Mouse (Mus musculus) intestine, postnatal 0 days (tissue): ENCODE results near the gene Slc9a3r2. TPM values are rescaled to one million over a fixed set of nuclear protein-coding genes. Genes with fewer than 3 reads are reported as not detected.

ENCODE experiments used
- ATAC-seq: fragments of 200-750 bp; cut with Nextera tagmentation; 2 replicates; pipeline ENCODE4 v1.8.0; 2017; ENCODE audit warnings: mild to moderate bottlenecking, moderate TSS enrichment, moderate library complexity
- H3K27ac ChIP-seq: fragments of 300-500 bp; sonication (generic); 2 replicates; pipeline ENCODE4 v1.5.1; 2014; ENCODE audit warnings: mild to moderate bottlenecking, low read depth, low read length, moderate library complexity
- H3K27me3 ChIP-seq: fragments of 300-500 bp; sonication (generic); replicated peaks from 2 replicates; pipeline ENCODE4 v1.6.1; 2014; ENCODE audit warnings: low read length, mixed read lengths; ENCODE audit not compliant: control insufficient read depth, insufficient read depth
- H3K36me3 ChIP-seq: fragments of 300-500 bp; sonication (generic); 2 replicates; pipeline ENCODE4 v1.6.1; 2014; ENCODE audit warnings: mild to moderate bottlenecking, moderate library complexity; ENCODE audit not compliant: control insufficient read depth, insufficient read depth
- H3K4me1 ChIP-seq: fragments of 300-500 bp; sonication (generic); replicated peaks from 2 replicates; pipeline ENCODE4 v1.6.1; 2014; ENCODE audit warnings: antibody characterized with exemption, low read length, mixed read lengths; ENCODE audit not compliant: control insufficient read depth, insufficient read depth
- H3K4me2 ChIP-seq: fragments of 300-500 bp; sonication (generic); replicated peaks from 2 replicates; pipeline ENCODE4 v1.6.1; 2014; ENCODE audit warnings: low read depth, mild to moderate bottlenecking, moderate library complexity
- H3K4me3 ChIP-seq: fragments of 300-500 bp; sonication (generic); 2 replicates; pipeline ENCODE4 v1.5.1; 2014; ENCODE audit warnings: low read depth, low read length
- H3K9ac ChIP-seq: fragments of 300-500 bp; sonication (generic); 2 replicates; pipeline ENCODE4 v1.6.1; 2014; ENCODE audit warnings: mild to moderate bottlenecking, low read depth, low read length
- H3K9me3 ChIP-seq: fragments of 300-500 bp; sonication (generic); 2 replicates; pipeline ENCODE4 v1.6.1; 2016; ENCODE audit warnings: mixed run types; ENCODE audit not compliant: control insufficient read depth
- CTCF ChIP-seq: sonication (generic); IDR thresholded peaks from 2 replicates; pipeline ENCODE4 v1.5.1; 2016; ENCODE audit warnings: low read depth, mild to moderate bottlenecking, control low read depth, antibody characterized with exemption, moderate library complexity
- WGBS: fragments of 180-500 bp; shearing (Covaris S2); extraction: QIAGEN DNeasy Blood & Tissue Kit; methylation state at CpG from one replicate; pipeline ENCODE4 v1.1.7; 2014; 5-methylcytosine and 5-hydroxymethylcytosine counted together
- polyA plus RNA-seq: library from polyadenylated mRNA; unstranded; fragments of >200 nt; fragmentation: Nextera tagmentation; extraction: Ambion mirVana; gene quantifications from 2 replicates; pipeline ENCODE4 v1.2.1, GENCODE M21; 2015

Gene Slc9a3r2
- polyA plus RNA-seq, 1 experiment from 2014 or later = 26.5 TPM

GRCm38 (mm10) chr17:24633831-24634230 lies 16.3 kb downstream of the Slc9a3r2 start:
- H3K4me3 ChIP-seq = no peak overlapping the region
- WGBS = 98% methylated on average over 11 of the region's 11 CpGs
- no peaks in the 10 kb centered on the region for H3K9me3 ChIP-seq
- H3K4me1 ChIP-seq = no peaks in the 10 kb centered on the region
- H3K9ac ChIP-seq = no peak overlapping the region
- no peak overlapping the region for H3K27ac ChIP-seq
- TF ChIP-seq CTCF = no peak
- no peak overlapping the region for H3K4me2 ChIP-seq
- ATAC-seq = no peak
- no peaks in the 10 kb centered on the region for H3K27me3 ChIP-seq
- peaks cover 20% of the 10 kb centered on the region; the same call in 1 of the 2 replicates for H3K36me3 ChIP-seq

- Histone ChIP-seq H3K4me1 (no peaks in the 10 kb centered on the region), H3K9ac (peak overlapping the region; percentile 80), H3K27ac (peak overlapping the region; percentile 66), H3K36me3 (peaks cover 28% of the 10 kb centered on the region; the same call in 1 of the 2 replicates), H3K4me2 (peak overlapping the region; percentile 83), H3K9me3 (no peaks in the 10 kb centered on the region), H3K27me3 (no peaks in the 10 kb centered on the region), H3K4me3 (peak overlapping the region; percentile 65)
- 9% methylated on average over 22 of the region's 22 CpGs for WGBS
- peak; percentile 18; the same call in 1 of the 2 replicates for TF ChIP-seq CTCF
- peak; percentile 44 for ATAC-seq
Measured at GRCm38 (mm10) chr17:24632813-24633449, 17.2 kb downstream of the Slc9a3r2 start.

- Histone ChIP-seq H3K27ac (peak within 1 kb of the TSS; percentile 66), H3K36me3 (peaks cover 35% of the 10 kb centered on the region; the same call in 1 of the 2 replicates), H3K27me3 (no peaks in the 10 kb centered on the region), H3K4me3 (peak within 1 kb of the TSS; percentile 65), H3K9me3 (no peaks in the 10 kb centered on the region), H3K4me2 (peak within 1 kb of the TSS; percentile 83), H3K9ac (peak within 1 kb of the TSS; percentile 80), H3K4me1 (no peaks in the 10 kb centered on the region)
- ATAC-seq = peak; percentile 72
- no peak for TF ChIP-seq CTCF
- WGBS = 1% methylated on average over 51 of the region's 51 CpGs
Measured at GRCm38 (mm10) chr17:24632167-24632812, 17.8 kb downstream of the Slc9a3r2 start, which contains the start of the genes Tsc2 and Nthl1. Tsc2 (minus strand) TSS chr17:24632630. Nthl1 (plus strand) TSS chr17:24632680.

GRCm38 (mm10) chr17:24630072-24630471 lies 20.1 kb downstream of the Slc9a3r2 start:
- Histone ChIP-seq H3K4me2 (no peak overlapping the region), H3K9me3 (no peaks in the 10 kb centered on the region), H3K27ac (no peak overlapping the region), H3K36me3 (peaks cover 51% of the 10 kb centered on the region), H3K4me1 (no peaks in the 10 kb centered on the region), H3K27me3 (no peaks in the 10 kb centered on the region), H3K9ac (no peak overlapping the region), H3K4me3 (no peak overlapping the region)
- no peak for ATAC-seq
- 0 out of 2 replicates have a peak, but pooled peaks have one; percentile 9 for TF ChIP-seq CTCF
- 86% methylated on average over 14 of the region's 14 CpGs for WGBS

GRCm38 (mm10) chr17:24628646-24629045 lies 21.5 kb downstream of the Slc9a3r2 start:
- Histone ChIP-seq H3K4me3 (no peak overlapping the region), H3K4me2 (no peak overlapping the region), H3K27me3 (no peaks in the 10 kb centered on the region), H3K4me1 (no peaks in the 10 kb centered on the region), H3K9me3 (no peaks in the 10 kb centered on the region), H3K27ac (no peak overlapping the region), H3K36me3 (peaks cover 66% of the 10 kb centered on the region), H3K9ac (no peak overlapping the region)
- 44% methylated on average over 5 of the region's 5 CpGs for WGBS
- ATAC-seq = no peak
- peak; percentile 94 for TF ChIP-seq CTCF

GRCm38 (mm10) chr17:24625472-24625871 lies 24.7 kb downstream of the Slc9a3r2 start:
- Histone ChIP-seq H3K27me3 (no peaks in the 10 kb centered on the region), H3K4me1 (no peaks in the 10 kb centered on the region), H3K36me3 (peaks cover 93% of the 10 kb centered on the region), H3K4me2 (no peak overlapping the region), H3K4me3 (no peak overlapping the region), H3K9ac (no peak overlapping the region), H3K9me3 (no peaks in the 10 kb centered on the region), H3K27ac (no peak overlapping the region)
- no peak for TF ChIP-seq CTCF
- no peak for ATAC-seq
- 93% methylated on average over 8 of the region's 8 CpGs for WGBS
